Mouse (Mus musculus): Measurements from ENCODE around the gene Dnah9.

Gene Dnah9

DNA sequence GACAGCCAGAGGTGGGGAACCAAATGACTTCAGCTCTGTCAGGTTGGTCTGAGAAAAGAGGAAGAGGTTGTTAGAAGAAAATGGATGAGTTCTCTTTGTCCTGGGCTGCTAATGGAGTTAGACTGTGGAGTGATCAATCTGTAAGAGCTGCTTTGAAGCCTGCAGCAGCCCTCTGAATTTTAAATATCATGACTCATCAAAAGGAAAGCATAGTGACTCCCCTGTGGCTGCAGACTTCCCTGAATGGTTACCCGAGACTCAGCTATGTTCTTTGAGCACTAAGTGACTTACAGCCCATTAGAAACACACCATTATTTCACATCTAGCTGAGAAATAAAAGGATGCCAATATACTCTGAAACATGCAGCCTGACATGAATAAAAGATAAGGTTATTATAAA is 240.4 kb downstream of the Dnah9 start:
- no peak for DNase-seq (ENCODE audit: low spot score)

DNA sequence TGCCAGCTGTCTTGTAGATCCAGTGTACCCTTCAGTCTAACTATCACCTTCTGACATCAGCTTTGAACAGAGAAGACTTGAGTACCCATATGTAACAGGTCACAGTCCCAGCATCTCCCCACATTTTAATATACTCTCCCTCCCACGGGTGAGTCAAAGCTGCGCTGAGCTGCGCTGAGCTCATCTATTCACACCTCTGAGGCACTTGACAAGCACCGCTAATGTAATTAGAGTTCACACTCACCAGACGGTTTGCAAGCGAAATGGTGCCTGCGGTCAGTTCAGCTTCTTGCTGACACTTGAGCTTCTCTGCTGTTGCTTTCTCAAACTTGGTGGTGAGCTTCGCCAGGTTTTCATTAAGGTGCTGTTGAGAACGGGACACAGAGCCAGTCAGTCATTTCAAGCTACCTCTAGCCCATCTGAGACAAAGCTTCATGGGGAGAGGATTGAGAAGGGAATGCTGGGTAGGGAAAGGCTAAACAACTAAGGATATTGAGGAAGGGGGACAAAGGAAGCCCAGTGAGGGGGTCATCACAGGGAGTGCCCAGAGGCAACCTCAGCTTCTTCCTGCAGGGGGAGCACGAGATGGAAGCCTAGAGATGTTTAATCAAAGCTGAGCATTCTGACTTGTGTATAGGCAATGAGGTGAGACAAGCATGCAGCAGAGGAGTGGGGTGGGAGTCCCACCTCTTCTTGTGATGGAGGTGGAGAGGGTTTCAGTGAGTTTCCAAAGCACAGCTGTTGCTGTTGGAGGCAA is 249.7 kb downstream of the Dnah9 start:
- no peak for DNase-seq (ENCODE audit: low spot score)

DNA sequence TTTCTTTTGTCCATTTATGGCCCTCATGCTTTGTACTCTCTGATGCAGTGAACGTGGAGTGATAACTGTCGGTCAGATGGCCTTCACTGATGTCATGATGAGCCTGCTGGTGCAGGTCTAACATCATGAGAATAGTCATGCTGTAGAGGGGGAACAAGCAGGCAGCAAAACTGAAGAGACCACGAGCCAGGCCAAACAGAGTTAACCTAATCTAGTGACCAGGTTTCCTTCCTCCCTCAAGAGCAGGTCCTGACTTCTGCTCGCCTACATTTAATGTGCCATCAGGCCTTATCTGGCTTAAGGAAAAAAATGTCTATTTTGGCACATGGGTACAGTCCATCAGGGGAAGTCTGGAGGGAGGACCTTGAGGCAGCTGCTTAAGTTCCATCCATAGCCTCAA is 259.2 kb downstream of the Dnah9 start:
- DNase-seq (ENCODE audit: low spot score): no peak

- DNase-seq (ENCODE audit: low spot score): peak; percentile 41
These were observed 262.9 kb downstream of the Dnah9 start for GRCm38 (mm10) chr11:65905487-65905886.

- DNase-seq (ENCODE audit: low spot score): no peak
These were observed 264.4 kb downstream of the Dnah9 start for GRCm38 (mm10) chr11:65903944-65904343.

DNA sequence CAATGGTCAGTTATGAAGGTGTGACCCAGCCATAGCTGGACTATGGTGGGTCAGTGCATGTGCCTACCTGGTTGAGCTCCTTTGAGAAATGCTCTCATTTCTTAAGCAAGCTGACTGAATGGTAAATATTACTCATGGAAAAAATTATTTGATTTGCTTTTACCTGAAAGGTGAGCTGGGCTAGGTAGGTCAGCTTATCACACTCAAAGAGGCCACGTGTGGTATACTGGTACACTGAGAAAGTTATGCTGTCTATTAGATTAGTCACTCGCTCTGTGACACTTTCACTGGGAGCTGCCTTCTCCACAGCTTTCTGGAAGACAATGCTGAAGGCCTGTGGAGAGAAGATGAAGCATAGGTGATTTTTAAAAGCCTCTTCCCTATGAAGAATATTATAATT is 286.9 kb downstream of the Dnah9 start:
- DNase-seq (ENCODE audit: low spot score): no peak

GRCm38 (mm10) chr11:65877146-65877775 is 291.1 kb downstream of the Dnah9 start:
- no peak for DNase-seq (ENCODE audit: low spot score)

- no peak for DNase-seq (ENCODE audit: low spot score)
These were observed 306.9 kb downstream of the Dnah9 start for GRCm38 (mm10) chr11:65861476-65861875.

DNA sequence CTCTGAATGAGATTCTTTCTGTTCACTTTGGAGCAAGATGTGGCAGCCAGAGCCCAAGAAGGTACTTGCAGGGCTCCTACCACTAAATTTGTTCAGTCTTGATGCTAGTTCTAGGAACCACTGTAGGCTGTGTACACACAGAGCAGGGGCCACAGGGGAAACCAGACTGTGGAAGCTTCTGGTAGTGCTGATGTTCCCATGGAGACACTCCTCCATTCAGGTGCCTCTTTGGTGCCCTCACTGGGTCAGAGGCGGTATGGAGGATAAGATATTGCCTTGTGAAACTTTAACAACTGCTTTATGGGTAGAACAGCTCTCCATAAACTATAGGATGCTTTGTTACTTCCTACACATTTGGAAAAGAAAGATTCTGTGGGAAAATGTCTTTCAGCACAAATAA is 316.3 kb downstream of the Dnah9 start:
- DNase-seq (ENCODE audit: low spot score): no peak

DNA sequence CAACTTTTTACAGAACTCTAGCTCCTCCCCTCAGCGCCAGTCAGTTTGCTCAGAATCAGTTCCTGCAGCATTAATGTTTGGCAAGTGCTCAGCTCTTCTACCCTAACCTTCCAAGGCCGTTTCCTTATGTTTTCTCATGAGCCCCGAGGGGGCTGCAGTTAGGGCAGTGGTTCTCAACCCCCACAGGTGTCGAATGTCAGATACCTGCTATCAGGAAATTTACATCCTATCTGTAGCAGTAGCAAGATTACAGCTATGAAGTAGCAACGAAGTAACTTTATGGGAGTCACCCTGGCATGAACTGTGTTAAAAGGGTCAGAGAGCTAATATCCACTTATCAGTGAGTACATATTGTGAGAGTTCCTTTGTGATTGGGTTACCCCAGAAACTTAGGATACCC is 321.9 kb downstream of the Dnah9 start:
- DNase-seq (ENCODE audit: low spot score): no peak

DNA sequence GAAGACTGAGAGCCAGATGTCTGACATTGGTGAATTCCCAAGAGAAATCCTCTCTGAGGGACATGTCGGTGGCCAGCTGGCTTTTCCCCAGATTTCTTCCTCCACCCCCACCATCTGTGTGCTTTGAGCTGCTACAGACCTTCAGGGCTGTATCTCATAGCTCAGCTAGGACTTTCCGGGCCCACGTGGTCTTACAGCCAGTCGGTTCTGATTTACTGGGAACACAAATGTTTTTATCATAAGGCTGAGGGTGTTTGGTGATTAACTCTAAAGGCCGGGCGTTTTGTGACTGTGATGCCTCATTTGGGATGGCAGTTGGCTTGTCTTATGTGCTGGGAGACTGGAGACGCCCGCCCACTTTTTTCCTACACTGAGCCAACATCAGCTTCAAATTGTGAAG is 329.4 kb downstream of the Dnah9 start:
- DNase-seq (ENCODE audit: low spot score): peak; percentile 7

- DNase-seq (ENCODE audit: low spot score): no peak
These were observed 343.8 kb downstream of the Dnah9 start for GRCm38 (mm10) chr11:65824556-65824955.

GRCm38 (mm10) chr11:65820877-65821276 is 347.5 kb downstream of the Dnah9 start:
- DNase-seq (ENCODE audit: low spot score): peak; percentile 45

- DNase-seq (ENCODE audit: low spot score): no peak
These were observed 348.1 kb downstream of the Dnah9 start for GRCm38 (mm10) chr11:65820280-65820679.

DNA sequence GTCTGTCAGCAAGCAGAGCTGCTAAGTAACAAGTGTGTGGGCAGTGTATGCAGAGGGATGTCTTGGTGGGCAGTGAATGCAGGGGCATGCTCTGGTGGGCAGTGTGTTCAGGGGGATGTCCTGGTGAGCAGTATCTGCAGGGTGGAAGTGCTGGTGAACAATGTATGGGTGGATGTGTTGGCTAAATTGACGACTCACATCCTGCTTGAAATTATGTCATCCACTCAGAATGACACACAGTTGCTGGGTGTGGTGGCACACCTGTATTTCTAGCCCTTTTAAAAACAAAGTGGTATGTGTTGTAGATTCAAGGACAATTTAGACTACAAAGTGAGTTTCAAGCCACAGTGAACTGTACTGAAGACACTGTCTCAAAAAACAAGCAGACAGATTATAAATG is 350.2 kb downstream of the Dnah9 start:
- no peak for DNase-seq (ENCODE audit: low spot score)

DNA sequence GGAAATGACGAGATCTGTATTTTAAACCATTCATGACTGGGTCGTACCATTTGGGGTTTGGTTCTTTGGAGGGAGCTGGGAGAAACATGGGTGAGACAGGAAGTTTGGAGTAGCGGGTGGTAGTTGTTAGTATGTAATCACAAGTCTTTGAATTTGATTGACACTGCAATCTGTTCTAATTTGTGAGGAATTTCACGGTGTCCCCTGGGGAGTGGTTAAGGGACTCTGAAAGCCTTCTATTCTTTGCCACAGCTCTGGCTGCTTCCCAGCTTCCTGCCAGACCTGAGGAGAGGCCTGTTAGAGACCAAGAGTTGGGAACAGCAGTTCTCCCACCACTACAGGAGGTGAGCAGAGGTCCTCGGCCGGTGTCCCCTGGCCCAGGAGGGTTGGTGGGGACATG is 352.1 kb downstream of the Dnah9 start:
- no peak for DNase-seq (ENCODE audit: low spot score)

DNA sequence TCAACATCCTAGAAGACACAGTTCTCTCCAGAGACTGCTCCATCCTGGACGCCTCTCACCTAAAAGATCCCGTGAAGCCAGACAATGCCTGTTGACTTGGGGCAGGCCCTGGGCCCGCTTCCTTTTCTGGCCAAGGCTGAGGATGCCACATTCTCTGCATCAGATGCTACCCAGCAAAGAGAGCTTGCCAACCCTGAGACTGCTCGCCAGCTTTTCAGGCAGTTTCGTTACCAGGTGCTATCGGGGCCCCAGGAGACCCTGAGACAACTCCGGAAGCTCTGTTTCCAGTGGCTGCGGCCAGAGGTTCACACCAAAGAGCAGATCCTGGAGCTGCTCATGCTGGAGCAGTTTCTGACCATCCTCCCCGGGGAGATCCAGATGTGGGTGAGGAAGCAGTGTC is 354.0 kb downstream of the Dnah9 start:
- no peak for DNase-seq (ENCODE audit: low spot score)

GRCm38 (mm10) chr11:65812088-65812487 is 356.3 kb downstream of the Dnah9 start:
- DNase-seq (ENCODE audit: low spot score): no peak

GRCm38 (mm10) chr11:65807601-65808000 is 360.8 kb downstream of the Dnah9 start:
- no peak for DNase-seq (ENCODE audit: low spot score)

GRCm38 (mm10) chr11:65806909-65807504 is 361.3 kb downstream of the Dnah9 start, which contains the start of gene Zkscan6:
Gene Zkscan6 (plus strand): TSS chr11:65807175.
- peak; percentile 77 for DNase-seq (ENCODE audit: low spot score)

- no peak for DNase-seq (ENCODE audit: low spot score)
These were observed 361.9 kb downstream of the Dnah9 start for GRCm38 (mm10) chr11:65806321-65806904.

GRCm38 (mm10) chr11:65801899-65802298 is 366.5 kb downstream of the Dnah9 start:
- DNase-seq (ENCODE audit: low spot score): peak; percentile 52

DNA sequence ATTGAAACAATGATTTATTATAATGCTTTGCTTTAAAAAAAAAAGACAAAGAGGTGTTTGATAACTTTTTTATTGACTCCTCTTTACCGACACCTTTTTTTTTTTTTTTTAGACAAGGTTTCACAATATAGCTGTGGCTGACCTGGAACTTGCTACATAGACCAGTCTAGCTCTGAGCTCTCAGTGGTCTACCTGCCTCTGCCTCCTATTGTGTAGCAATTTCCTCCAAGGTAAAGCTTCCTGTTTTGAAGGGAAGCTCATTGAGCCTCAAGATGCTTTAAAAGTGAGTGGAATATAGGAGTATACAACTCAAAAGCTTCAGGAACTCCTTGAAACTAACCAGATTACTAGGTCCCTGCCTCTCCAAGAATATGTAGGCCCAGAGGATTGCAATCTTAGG is 372.5 kb downstream of the Dnah9 start:
- DNase-seq (ENCODE audit: low spot score): no peak
